Mouse (Mus musculus): ENCODE results near the gene Ttc39b.

Gene Ttc39b

GRCm38 (mm10) chr4:83183288-83183930 is 140.6 kb downstream of the Ttc39b start:
- no peak for DNase-seq (ENCODE audit: low spot score)

GRCm38 (mm10) chr4:83182178-83183068 is 141.6 kb downstream of the Ttc39b start:
- no peak for DNase-seq (ENCODE audit: low spot score)

- no peak for DNase-seq (ENCODE audit: low spot score)
Measured at GRCm38 (mm10) chr4:83177471-83177870, 146.6 kb downstream of the Ttc39b start.

GRCm38 (mm10) chr4:83174946-83175345 is 149.1 kb downstream of the Ttc39b start:
- no peak for DNase-seq (ENCODE audit: low spot score)

GRCm38 (mm10) chr4:83172278-83172677 is 151.8 kb downstream of the Ttc39b start:
- no peak for DNase-seq (ENCODE audit: low spot score)

GRCm38 (mm10) chr4:83170741-83171140 is 153.3 kb downstream of the Ttc39b start:
- DNase-seq (ENCODE audit: low spot score), result no peak
